Mouse (Mus musculus) liver, adult (tissue): ENCODE results near the gene Ube3b.

ENCODE experiments used
- GATA4 ChIP-seq: IDR thresholded peaks from 2 replicates; pipeline ENCODE4 v1.6.1; 2014; ENCODE audit warnings: mild to moderate bottlenecking, low read length; ENCODE audit not compliant: insufficient replicate concordance

Ube3b gene

GRCm38 (mm10) chr5:114371331-114371730 lies 9.1 kb upstream of the Ube3b start:
- TF ChIP-seq GATA4, result no peak

- no peak for TF ChIP-seq GATA4
Measured at GRCm38 (mm10) chr5:114371731-114372473, 8.5 kb upstream of the Ube3b start.

GRCm38 (mm10) chr5:114372565-114372964 lies 7.8 kb upstream of the Ube3b start:
- no peak for TF ChIP-seq GATA4

GRCm38 (mm10) chr5:114373174-114373573 lies 7.2 kb upstream of the Ube3b start:
- TF ChIP-seq GATA4, result no peak

- TF ChIP-seq GATA4, result no peak
Measured at GRCm38 (mm10) chr5:114373581-114373980, 6.8 kb upstream of the Ube3b start.

GRCm38 (mm10) chr5:114374409-114375213 lies 5.8 kb upstream of the Ube3b start:
- TF ChIP-seq GATA4, result peak; percentile 70; the same call in 1 of the 2 replicates

- peak; percentile 56; the same call in 1 of the 2 replicates for TF ChIP-seq GATA4
Measured at GRCm38 (mm10) chr5:114378177-114378920, 2.1 kb upstream of the Ube3b start.

- TF ChIP-seq GATA4, result no peak
Measured at GRCm38 (mm10) chr5:114378936-114379335, 1.5 kb upstream of the Ube3b start.

GRCm38 (mm10) chr5:114379763-114380162 lies 644 bp upstream of the Ube3b start:
- no peak for TF ChIP-seq GATA4

GRCm38 (mm10) chr5:114381013-114381351 lies 575 bp downstream of the Ube3b start:
- no peak for TF ChIP-seq GATA4

GRCm38 (mm10) chr5:114383184-114383904 lies 2.9 kb downstream of the Ube3b start:
- no peak for TF ChIP-seq GATA4

GRCm38 (mm10) chr5:114384448-114384847 lies 4.0 kb downstream of the Ube3b start:
- no peak for TF ChIP-seq GATA4

GRCm38 (mm10) chr5:114393169-114393568 lies 12.8 kb downstream of the Ube3b start:
- no peak for TF ChIP-seq GATA4

- TF ChIP-seq GATA4, result no peak
Measured at GRCm38 (mm10) chr5:114406592-114406991, 26.2 kb downstream of the Ube3b start.

- no peak for TF ChIP-seq GATA4
Measured at GRCm38 (mm10) chr5:114407269-114407668, 26.9 kb downstream of the Ube3b start.

- TF ChIP-seq GATA4, result no peak
Measured at GRCm38 (mm10) chr5:114407810-114408209, 27.4 kb downstream of the Ube3b start.

- no peak for TF ChIP-seq GATA4
Measured at GRCm38 (mm10) chr5:114408846-114409245, 28.4 kb downstream of the Ube3b start.
